Mouse (Mus musculus) G1E-ER4 (cell line): ENCODE data around the gene Hnrnpa1. TPM values are rescaled to one million over a fixed set of nuclear protein-coding genes. Genes with fewer than 3 reads are reported as not detected.

Experiments used
- GATA1 ChIP-seq: IDR thresholded peaks from one replicate; pipeline ENCODE4 v1.8.0; 2012; ENCODE audit warnings: low read length, inconsistent platforms
- polyA plus RNA-seq: library from polyadenylated mRNA; stranded (reverse); fragments of >175 nt; gene quantifications from 2 replicates; pipeline ENCODE4 v1.2.3, GENCODE M21; 2012

Gene Hnrnpa1
- polyA plus RNA-seq, 1 experiment = 83.3 TPM

- no peak for TF ChIP-seq GATA1
Measured at GRCm38 (mm10) chr15:103290417-103290816, 50.2 kb downstream of the Hnrnpa1 start.

GRCm38 (mm10) chr15:103290843-103291242, 50.6 kb downstream of the Hnrnpa1 start:
- no peak for TF ChIP-seq GATA1

- TF ChIP-seq GATA1 = no peak
Measured at GRCm38 (mm10) chr15:103292673-103293345, 52.6 kb downstream of the Hnrnpa1 start.

- TF ChIP-seq GATA1 = no peak
Measured at GRCm38 (mm10) chr15:103293375-103293774, 53.1 kb downstream of the Hnrnpa1 start.

GRCm38 (mm10) chr15:103294649-103295048, 54.4 kb downstream of the Hnrnpa1 start:
- no peak for TF ChIP-seq GATA1

- TF ChIP-seq GATA1 = no peak
Measured at GRCm38 (mm10) chr15:103295851-103296250, 55.6 kb downstream of the Hnrnpa1 start.

Other genes with a start within 250 kb of the Hnrnpa1 start
- 3.7 and 3.8 TPM in 2 replicates for gene Hoxc8, start 249.8 kb upstream of the Hnrnpa1 start, polyA plus RNA-seq
- gene Hoxc6, start 242.2 kb upstream of the Hnrnpa1 start, polyA plus RNA-seq = 11.7 and 12.7 TPM in 2 replicates
- gene Hoxc4, start 221.5 kb upstream of the Hnrnpa1 start, polyA plus RNA-seq = 65.2 and 89.1 TPM in 2 replicates
- 5.6 and 6.0 TPM in 2 replicates for gene Smug1, start 73.3 kb upstream of the Hnrnpa1 start, polyA plus RNA-seq
- 3.1 and 4.0 TPM in 2 replicates for gene Cbx5, start 616 bp upstream of the Hnrnpa1 start, polyA plus RNA-seq
- 147 and 163 TPM in 2 replicates for gene Nfe2, start 18.0 kb downstream of the Hnrnpa1 start, polyA plus RNA-seq
- gene Copz1, start 32.3 kb downstream of the Hnrnpa1 start, polyA plus RNA-seq = 80.1 and 98.2 TPM in 2 replicates
- 0.04 TPM in 1 of 2 replicates, not detected in the other for gene Gpr84, start 70.2 kb downstream of the Hnrnpa1 start, polyA plus RNA-seq
- gene Zfp385a, start 99.7 kb downstream of the Hnrnpa1 start, polyA plus RNA-seq = 557 and 673 TPM in 2 replicates
- not detected in 2 replicates for gene Itga5, start 126.3 kb downstream of the Hnrnpa1 start, polyA plus RNA-seq
- not detected in 2 replicates for gene Gtsf1, start 190.0 kb downstream of the Hnrnpa1 start, polyA plus RNA-seq
- gene Gtsf2, start 208.0 kb downstream of the Hnrnpa1 start, polyA plus RNA-seq = not detected in 2 replicates
- 0.79 and 1.1 TPM in 2 replicates for gene Nckap1l, start 213.4 kb downstream of the Hnrnpa1 start, polyA plus RNA-seq